Mouse (Mus musculus): ENCODE data around the gene Glt8d2. TPM values are rescaled to one million over a fixed set of nuclear protein-coding genes. Genes with fewer than 3 reads are reported as not detected.
A peak's percentile ranks its signal among the peaks of the same experiment; 100 is the strongest.
"Not testable (repeated sequence)": the region's sequence is repeated elsewhere in the genome, so short reads cannot be mapped to it uniquely, and the experiment has no call there.

Gene Glt8d2
- polyA plus RNA-seq, 1 experiment: not detected

- Histone ChIP-seq H3K9me3 (replicated peaks; ENCODE audit: control insufficient read depth, insufficient read depth, low read length, poor library complexity, severe bottlenecking) (0 out of 2 replicates have a peak, but pooled peaks cover 3% of the 10 kb centered on the region), H3K36me3 (ENCODE audit: control insufficient read depth, insufficient read depth, low read length, poor library complexity, severe bottlenecking) (peaks cover 11% of the 10 kb centered on the region)
These were observed 61.3 kb downstream of the Glt8d2 start for GRCm38 (mm10) chr10:82629111-82629585.

GRCm38 (mm10) chr10:82623553-82623932 is 66.9 kb downstream of the Glt8d2 start:
- H3K4me3 ChIP-seq (ENCODE audit: low read depth, low read length); H3K27me3 ChIP-seq (ENCODE audit: control insufficient read depth, insufficient read depth, low read length, poor library complexity, severe bottlenecking); H3K4me1 ChIP-seq (ENCODE audit: control insufficient read depth, insufficient read depth, low read length); H3K36me3 ChIP-seq (ENCODE audit: control insufficient read depth, insufficient read depth, low read length, poor library complexity, severe bottlenecking); H3K9me3 ChIP-seq (replicated peaks; ENCODE audit: control insufficient read depth, insufficient read depth, low read length, poor library complexity, severe bottlenecking): not testable (repeated sequence)
- H3K9ac ChIP-seq (ENCODE audit: low read depth, poor library complexity, severe bottlenecking): peak overlapping the region; percentile 1; the same call in 1 of the 2 replicates
- peak overlapping the region; percentile 78 for H3K27ac ChIP-seq (ENCODE audit: insufficient read depth, low read length)

More at GRCm38 (mm10) chr10:82629111-82629585, 61.3 kb downstream of the Glt8d2 start:
- Histone ChIP-seq H3K4me3 (ENCODE audit: low read depth, low read length) (peak overlapping the region; percentile 99), H3K4me1 (ENCODE audit: control insufficient read depth, insufficient read depth, low read length) (no peaks in the 10 kb centered on the region), H3K27me3 (ENCODE audit: control insufficient read depth, insufficient read depth, low read length, poor library complexity, severe bottlenecking) (no peaks in the 10 kb centered on the region), H3K27ac (ENCODE audit: insufficient read depth, low read length) (peak overlapping the region; percentile 87), H3K9ac (ENCODE audit: low read depth, poor library complexity, severe bottlenecking) (peak overlapping the region; percentile 96)
- TF ChIP-seq EP300 (IDR thresholded peaks at IDR 0.05; ENCODE audit: insufficient read depth, low read depth, low read length) (no peak), CTCF (IDR thresholded peaks at IDR 0.05; ENCODE audit: low read depth, low read length) (no peak), POLR2A (IDR thresholded peaks at IDR 0.05; ENCODE audit: insufficient read depth, low read length) (no peak)

- H3K27ac ChIP-seq (ENCODE audit: insufficient read depth, low read length): peak within 1 kb of the TSS; percentile 89
- H3K27me3 ChIP-seq (ENCODE audit: control insufficient read depth, insufficient read depth, low read length, poor library complexity, severe bottlenecking): no peaks in the 10 kb centered on the region
- H3K9me3 ChIP-seq (replicated peaks; ENCODE audit: control insufficient read depth, insufficient read depth, low read length, poor library complexity, severe bottlenecking): no peaks in the 10 kb centered on the region
- no peaks in the 10 kb centered on the region for H3K36me3 ChIP-seq (ENCODE audit: control insufficient read depth, insufficient read depth, low read length, poor library complexity, severe bottlenecking)
- H3K4me1 ChIP-seq (ENCODE audit: control insufficient read depth, insufficient read depth, low read length): no peaks in the 10 kb centered on the region
- peak within 1 kb of the TSS; percentile 51 for H3K9ac ChIP-seq (ENCODE audit: low read depth, poor library complexity, severe bottlenecking)
- peak within 1 kb of the TSS; percentile 70 for H3K4me3 ChIP-seq (ENCODE audit: low read depth, low read length)
- TF ChIP-seq POLR2A (IDR thresholded peaks at IDR 0.05; ENCODE audit: insufficient read depth, low read length): peak; percentile 55
- TF ChIP-seq EP300 (IDR thresholded peaks at IDR 0.05; ENCODE audit: insufficient read depth, low read depth, low read length): peak; percentile 93
- TF ChIP-seq CTCF (IDR thresholded peaks at IDR 0.05; ENCODE audit: low read depth, low read length): no peak
These were observed 67.5 kb downstream of the Glt8d2 start, which contains the start of gene 1190007I07Rik for GRCm38 (mm10) chr10:82622671-82623552. Gene 1190007I07Rik, minus strand, starts transcription at chr10:82623228.

GRCm38 (mm10) chr10:82622235-82622634 is 68.2 kb downstream of the Glt8d2 start:
- H3K9me3 ChIP-seq (replicated peaks; ENCODE audit: control insufficient read depth, insufficient read depth, low read length, poor library complexity, severe bottlenecking): no peaks in the 10 kb centered on the region
- peak overlapping the region; percentile 51 for H3K9ac ChIP-seq (ENCODE audit: low read depth, poor library complexity, severe bottlenecking)
- TF ChIP-seq POLR2A (IDR thresholded peaks at IDR 0.05; ENCODE audit: insufficient read depth, low read length): no peak
- no peak for TF ChIP-seq EP300 (IDR thresholded peaks at IDR 0.05; ENCODE audit: insufficient read depth, low read depth, low read length)
- TF ChIP-seq CTCF (IDR thresholded peaks at IDR 0.05; ENCODE audit: low read depth, low read length): no peak
- no peak overlapping the region for H3K27ac ChIP-seq (ENCODE audit: insufficient read depth, low read length)
- H3K4me1 ChIP-seq (ENCODE audit: control insufficient read depth, insufficient read depth, low read length): no peaks in the 10 kb centered on the region
- H3K4me3 ChIP-seq (ENCODE audit: low read depth, low read length): peak overlapping the region; percentile 70
- H3K27me3 ChIP-seq (ENCODE audit: control insufficient read depth, insufficient read depth, low read length, poor library complexity, severe bottlenecking): no peaks in the 10 kb centered on the region
- H3K36me3 ChIP-seq (ENCODE audit: control insufficient read depth, insufficient read depth, low read length, poor library complexity, severe bottlenecking): no peaks in the 10 kb centered on the region

Other genes with a start within 250 kb of the Glt8d2 start
- gene Gm1553, start 198.0 kb downstream of the Glt8d2 start, polyA plus RNA-seq (2011; ENCODE audit: insufficient read depth, insufficient read length, low read depth, missing spikeins): not detected in 2 replicates
- gene 1190007I07Rik, start 67.4 kb downstream of the Glt8d2 start, polyA plus RNA-seq (2011; ENCODE audit: insufficient read depth, insufficient read length, low read depth, missing spikeins): 55.7 and 55.8 TPM in 2 replicates
- gene Tdg, start 60.8 kb downstream of the Glt8d2 start, polyA plus RNA-seq (2011; ENCODE audit: insufficient read depth, insufficient read length, low read depth, missing spikeins): 105 and 119 TPM in 2 replicates
- gene Hcfc2, start 5.5 kb upstream of the Glt8d2 start, polyA plus RNA-seq (2011; ENCODE audit: insufficient read depth, insufficient read length, low read depth, missing spikeins): 7.9 and 8.6 TPM in 2 replicates
- gene Nfyb, start 73.5 kb upstream of the Glt8d2 start, polyA plus RNA-seq (2011; ENCODE audit: insufficient read depth, insufficient read length, low read depth, missing spikeins): 101 and 114 TPM in 2 replicates
- 260 and 284 TPM in 2 replicates for gene Txnrd1, start 143.3 kb upstream of the Glt8d2 start, polyA plus RNA-seq (2011; ENCODE audit: insufficient read depth, insufficient read length, low read depth, missing spikeins)
- gene Eid3, start 176.0 kb upstream of the Glt8d2 start, polyA plus RNA-seq (2011; ENCODE audit: insufficient read depth, insufficient read length, low read depth, missing spikeins): 12.7 and 13.9 TPM in 2 replicates